Mouse (Mus musculus) megakaryocyte, adult 5-6 weeks (primary cell): ENCODE data around the gene Asb6. TPM values are rescaled to one million over a fixed set of nuclear protein-coding genes. Genes with fewer than 3 reads are reported as not detected.

Source experiments
- total RNA-seq, 2 experiments: library from RNA; stranded (forward) in 1 of 2; stranded (reverse) in 1 of 2; fragments of 153-499, 151-499 nt in 1 of 2; fragments of 221-1000, 200-1000 nt in 1 of 2; gene quantifications; 2 replicates each; pipeline versions ENCODE4 v1.2.3 to v1.2.4; 2015 to 2017

Asb6 gene
- total RNA-seq, 2 experiments from 2014 or later = 4.3 to 17.1 TPM

Other genes starting within 250 kb of the Asb6 start
- gene Cstad, start 235.3 kb downstream of the Asb6 start, total RNA-seq (2015) = 0.27 and 0.60 TPM in 2 replicates
- gene Cstad, start 235.3 kb downstream of the Asb6 start, total RNA-seq (2017) = not detected in 2 replicates
- not detected in 2 replicates for gene 1700001O22Rik, start 26.7 kb downstream of the Asb6 start, total RNA-seq (2015)
- gene 1700001O22Rik, start 26.7 kb downstream of the Asb6 start, total RNA-seq (2017) = 0.45 TPM in 1 of 2 replicates, not detected in the other
- gene Ntmt1, start 22.5 kb downstream of the Asb6 start, total RNA-seq (2015) = 4.1 and 9.5 TPM in 2 replicates
- 7.9 TPM in 2 replicates for gene Ntmt1, start 22.5 kb downstream of the Asb6 start, total RNA-seq (2017)
- gene Prrx2, start 4.6 kb upstream of the Asb6 start, total RNA-seq (2015) = not detected in 2 replicates
- gene Prrx2, start 4.6 kb upstream of the Asb6 start, total RNA-seq (2017) = not detected in 2 replicates
- 0.67 and 2.6 TPM in 2 replicates for gene Ptges, start 99.5 kb upstream of the Asb6 start, total RNA-seq (2015)
- gene Ptges, start 99.5 kb upstream of the Asb6 start, total RNA-seq (2017) = 0.77 and 3.9 TPM in 2 replicates
- gene Tor1b, start 122.6 kb upstream of the Asb6 start, total RNA-seq (2015) = 28.1 and 32.7 TPM in 2 replicates
- gene Tor1b, start 122.6 kb upstream of the Asb6 start, total RNA-seq (2017) = 40.3 and 42.6 TPM in 2 replicates
- gene Tor1a, start 137.6 kb upstream of the Asb6 start, total RNA-seq (2015) = 88.1 and 97.1 TPM in 2 replicates
- gene Tor1a, start 137.6 kb upstream of the Asb6 start, total RNA-seq (2017) = 132 and 135 TPM in 2 replicates
- 30.7 and 36.0 TPM in 2 replicates for gene BC005624, start 151.9 kb upstream of the Asb6 start, total RNA-seq (2015)
- 56.0 and 66.1 TPM in 2 replicates for gene BC005624, start 151.9 kb upstream of the Asb6 start, total RNA-seq (2017)
- gene Usp20, start 151.9 kb upstream of the Asb6 start, total RNA-seq (2015) = 1.9 and 2.5 TPM in 2 replicates
- gene Usp20, start 151.9 kb upstream of the Asb6 start, total RNA-seq (2017) = 2.9 and 3.1 TPM in 2 replicates